Mouse (Mus musculus) right cerebral cortex, adult 18-20 months (tissue): Measurements from ENCODE around the gene Akna.

Source experiments
- DNase-seq: peaks from one replicate; pipeline ENCODE4 v3.0.0; 2022; ENCODE audit warnings: mixed read lengths

Akna gene

DNA sequence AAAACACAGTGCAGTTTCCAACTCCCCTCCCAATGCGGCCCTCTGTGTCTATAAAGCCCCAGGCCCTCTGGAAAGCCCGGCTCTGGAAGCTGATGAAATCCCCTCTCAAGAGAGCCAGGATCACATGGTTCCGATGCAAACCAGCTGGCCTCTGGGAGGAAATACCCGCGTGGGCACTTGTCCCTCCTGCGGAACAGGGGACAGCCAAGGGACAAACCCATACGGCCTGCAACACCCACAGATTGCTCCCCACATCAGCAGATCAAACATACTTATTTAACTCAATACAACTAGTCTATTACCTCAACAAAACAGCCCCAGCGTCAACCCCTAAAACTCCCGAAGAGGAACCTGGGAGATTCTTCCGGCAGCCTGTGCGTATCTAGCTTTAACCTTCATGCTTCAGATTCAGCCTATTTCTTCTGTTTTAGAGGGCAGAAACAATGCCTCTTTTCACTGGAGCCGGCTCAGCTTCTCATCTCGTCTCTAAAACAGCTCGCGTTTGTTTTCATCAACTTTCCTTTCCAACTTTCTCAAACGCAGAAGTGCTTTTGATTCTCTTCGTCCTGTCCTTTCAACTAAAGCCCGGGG is 6.3 kb upstream of the Akna start:
- no peak for DNase-seq

DNA sequence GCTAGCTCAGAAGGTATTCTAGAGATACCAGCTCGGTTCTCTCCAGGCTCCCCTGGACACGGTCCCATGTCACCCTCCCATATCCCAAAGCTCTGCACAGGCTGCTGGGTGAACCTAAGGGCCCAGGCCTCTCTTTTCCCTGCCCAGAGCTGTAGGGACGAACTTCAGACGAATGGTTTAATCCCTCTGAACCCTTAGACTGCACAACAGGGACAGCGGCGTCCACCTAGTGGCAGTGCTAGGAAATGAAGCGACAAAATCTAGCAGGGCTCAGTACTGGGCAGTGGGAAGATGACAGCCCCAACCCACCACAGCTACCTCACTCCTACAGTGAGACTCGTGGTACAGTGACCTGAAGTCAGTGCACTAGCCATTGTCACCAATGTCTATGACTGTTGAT is 5.5 kb upstream of the Akna start:
- DNase-seq: peak; percentile 30

DNA sequence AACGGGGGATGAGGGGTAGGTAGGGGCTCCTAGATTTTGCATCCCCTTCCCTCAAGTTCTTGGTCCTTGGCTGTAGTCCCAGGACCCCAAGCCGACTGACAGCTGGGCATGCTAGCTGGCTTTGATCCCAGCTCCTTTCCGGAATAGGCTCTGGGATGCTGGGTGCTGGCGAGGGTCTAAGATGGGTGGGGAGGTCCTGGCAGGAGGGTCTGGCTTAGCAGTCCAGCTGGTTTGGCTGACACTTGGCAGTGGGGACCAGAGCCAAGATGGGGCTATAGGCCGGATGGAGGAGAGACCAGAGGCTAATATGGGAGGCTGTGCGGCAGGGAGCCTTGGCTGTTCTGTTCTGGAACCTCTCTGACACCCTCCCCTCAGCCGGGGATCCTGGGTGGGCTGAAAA is 5.1 kb upstream of the Akna start:
- no peak for DNase-seq

DNA sequence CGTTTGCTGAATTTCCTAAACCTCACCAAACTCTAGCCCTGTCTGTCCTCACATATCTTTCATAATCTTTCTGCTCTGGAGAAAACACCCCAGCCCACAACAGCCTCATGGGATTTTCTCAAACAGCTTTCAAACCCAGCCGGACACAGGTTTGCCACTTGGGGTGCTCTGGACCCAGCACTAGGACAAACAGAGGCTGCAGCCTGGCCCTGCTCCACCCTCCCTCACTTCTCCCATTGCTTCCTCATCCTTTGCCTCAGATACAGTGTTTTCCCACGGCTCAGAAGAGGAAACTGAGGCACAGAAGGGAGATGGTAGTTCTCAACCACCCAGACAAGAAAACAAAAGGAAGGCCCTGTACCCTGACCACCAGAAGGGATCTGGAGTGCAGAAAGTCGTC is 2.5 kb upstream of the Akna start:
- DNase-seq: no peak

DNA sequence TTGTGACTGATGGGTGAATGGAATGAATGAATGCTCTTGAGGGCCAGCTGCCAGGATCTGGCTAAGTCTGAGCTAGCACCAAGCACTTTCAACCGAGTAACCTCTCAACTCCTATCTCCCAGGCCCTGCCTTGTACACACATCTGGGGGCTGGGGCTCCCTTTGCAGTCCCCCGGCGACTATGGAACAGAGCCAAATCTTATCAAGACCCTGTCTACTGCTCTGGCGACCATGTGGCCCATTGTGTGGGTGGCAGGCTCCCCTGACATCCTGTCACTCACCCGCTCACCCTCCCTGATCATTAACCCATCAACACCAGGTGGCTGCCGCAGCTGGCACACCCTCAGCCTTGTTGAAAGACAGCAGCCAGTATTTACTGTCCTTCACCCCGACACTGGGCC is 1.9 kb upstream of the Akna start:
- no peak for DNase-seq

DNA sequence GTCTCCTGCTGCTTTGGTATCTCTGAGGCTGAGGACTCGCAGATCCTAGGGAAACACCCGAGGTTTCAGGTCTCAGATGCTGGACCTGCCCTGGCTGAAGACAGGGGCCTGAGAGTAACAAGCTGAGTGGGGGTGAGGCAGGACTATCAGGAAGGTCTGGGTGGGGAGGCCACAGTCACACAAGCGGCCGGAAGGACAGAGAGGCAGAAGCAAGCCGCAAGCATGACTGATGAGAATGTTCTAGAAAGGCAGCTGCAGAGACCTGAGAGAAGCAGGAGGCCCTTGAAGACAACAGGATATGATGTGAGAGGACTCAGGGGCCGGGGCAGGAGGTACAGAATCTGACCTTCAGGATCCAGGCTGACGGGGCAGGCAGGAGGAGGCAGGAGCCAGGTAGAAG is 1.1 kb upstream of the Akna start:
- no peak for DNase-seq

DNA sequence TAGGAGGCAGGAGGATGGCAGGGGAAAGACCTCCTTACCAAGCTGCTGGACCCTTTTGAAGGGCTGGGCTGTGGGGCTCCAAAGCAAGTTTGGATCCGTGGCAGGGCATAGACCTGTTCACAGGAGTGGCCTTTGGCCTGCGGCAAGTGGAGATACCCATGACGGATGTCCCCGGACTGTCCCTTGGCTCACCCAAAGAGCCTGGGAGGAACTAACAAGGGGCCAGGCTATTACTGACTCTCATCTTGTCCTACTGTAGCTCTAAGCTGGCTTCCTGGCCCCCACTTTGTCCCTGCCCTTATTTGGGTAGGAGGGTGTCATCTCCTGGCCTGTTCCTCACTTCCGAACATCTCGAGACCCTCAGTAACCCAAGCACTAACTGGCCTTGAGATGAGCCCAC is 596 bp downstream of the Akna start:
- DNase-seq: no peak

DNA sequence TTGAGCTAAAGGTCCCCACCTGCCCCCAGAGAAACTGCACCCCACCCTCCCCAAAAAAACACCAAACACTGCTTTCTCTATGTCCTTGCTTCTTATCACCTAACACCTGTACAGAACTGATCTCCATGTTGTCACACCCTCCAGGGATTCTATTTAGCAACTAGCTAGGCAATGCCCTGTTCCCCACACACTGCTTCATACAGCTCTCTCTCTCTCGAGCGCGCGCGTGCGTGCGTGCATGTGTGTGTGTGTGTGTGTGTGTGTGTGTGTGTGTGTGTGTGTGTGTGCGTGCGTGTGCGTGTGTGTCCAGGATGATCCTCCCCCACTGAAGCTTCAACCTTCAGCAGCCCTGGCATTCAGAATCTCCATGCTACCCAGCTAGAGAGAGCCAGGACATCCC is 1.1 kb downstream of the Akna start:
- DNase-seq: no peak

DNA sequence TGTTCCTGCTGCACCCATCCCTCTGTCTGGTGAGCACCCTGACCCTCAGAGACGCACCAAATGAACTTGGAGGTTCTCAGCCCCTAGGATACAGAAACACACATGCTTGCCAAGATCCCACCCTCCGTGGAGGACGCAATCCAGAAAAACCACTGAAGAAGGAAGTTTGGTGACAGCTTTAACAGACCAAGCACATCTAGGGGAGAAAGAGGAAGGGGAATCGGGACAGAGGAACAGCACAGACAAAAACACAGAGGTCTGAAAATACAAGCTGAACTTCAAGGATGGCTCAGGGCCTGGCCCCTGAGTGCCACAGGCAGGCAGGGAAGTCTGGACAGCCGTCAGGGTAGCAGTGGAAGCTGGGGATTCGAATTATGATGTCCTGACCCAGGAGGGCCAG is 1.5 kb downstream of the Akna start:
- DNase-seq: no peak

DNA sequence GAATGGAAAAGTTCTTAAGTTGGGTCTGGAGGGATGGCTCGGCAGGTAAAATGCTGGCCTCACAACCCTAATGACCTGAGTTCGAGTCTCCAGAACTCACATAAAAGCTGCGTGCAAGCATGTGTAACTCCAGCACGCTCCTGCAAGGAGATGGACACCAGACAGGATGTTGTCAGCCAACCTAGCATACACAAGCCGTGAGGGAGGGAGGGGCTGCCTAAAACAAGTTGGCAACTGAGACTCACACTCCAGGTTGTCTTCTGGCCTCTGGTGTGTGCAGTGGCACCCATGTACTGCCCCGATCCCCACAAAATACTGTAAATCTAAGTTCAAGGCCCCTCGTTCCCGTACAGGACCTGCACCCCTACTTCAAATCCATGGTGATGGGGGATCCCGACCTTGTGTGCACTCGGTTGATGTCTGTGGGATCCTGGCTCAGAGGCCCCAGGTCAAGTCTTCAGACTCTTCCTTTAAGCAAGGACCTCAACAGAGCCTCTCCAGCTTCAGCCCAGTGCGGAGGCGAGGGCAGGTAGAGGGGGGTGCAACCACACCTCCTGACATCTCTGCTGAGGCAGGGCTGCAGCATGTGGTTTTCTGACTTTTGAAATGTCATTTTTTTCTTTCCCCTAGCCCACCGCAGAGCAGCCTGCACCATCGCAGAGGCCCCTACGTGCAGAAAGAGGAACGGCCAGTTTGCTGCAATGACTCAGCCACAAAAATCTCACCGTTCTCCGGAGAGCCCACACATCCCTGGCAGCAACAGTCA is 2.4 kb downstream of the Akna start:
- DNase-seq: no peak

DNA sequence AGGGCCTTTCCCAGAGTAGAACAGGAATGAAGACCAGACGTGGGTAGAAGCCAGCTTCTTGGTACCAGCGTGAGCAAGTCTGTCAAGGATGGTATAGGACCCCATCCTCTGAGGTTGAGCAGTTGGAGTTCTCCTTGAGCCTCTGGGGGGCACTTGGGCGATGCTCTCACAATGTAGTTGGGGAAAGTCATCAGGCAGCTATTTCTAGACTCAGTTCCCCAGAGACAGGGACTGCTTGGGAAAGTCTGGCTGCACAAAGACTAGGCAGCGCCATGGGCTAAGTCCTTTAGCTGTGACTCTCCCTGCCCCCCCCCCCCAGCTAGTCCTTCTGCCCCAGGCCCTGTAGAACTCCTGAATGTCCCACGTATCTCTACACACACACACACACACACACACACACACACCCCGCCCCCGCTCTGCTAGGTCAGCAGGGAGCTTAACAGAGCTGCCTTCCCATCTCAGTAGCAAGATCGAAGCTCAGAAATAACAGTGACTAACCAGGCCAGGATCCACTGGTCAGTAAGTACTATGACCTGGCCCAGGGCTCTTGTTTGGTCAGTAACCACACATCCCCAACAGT is 3.4 kb downstream of the Akna start:
- no peak for DNase-seq

DNA sequence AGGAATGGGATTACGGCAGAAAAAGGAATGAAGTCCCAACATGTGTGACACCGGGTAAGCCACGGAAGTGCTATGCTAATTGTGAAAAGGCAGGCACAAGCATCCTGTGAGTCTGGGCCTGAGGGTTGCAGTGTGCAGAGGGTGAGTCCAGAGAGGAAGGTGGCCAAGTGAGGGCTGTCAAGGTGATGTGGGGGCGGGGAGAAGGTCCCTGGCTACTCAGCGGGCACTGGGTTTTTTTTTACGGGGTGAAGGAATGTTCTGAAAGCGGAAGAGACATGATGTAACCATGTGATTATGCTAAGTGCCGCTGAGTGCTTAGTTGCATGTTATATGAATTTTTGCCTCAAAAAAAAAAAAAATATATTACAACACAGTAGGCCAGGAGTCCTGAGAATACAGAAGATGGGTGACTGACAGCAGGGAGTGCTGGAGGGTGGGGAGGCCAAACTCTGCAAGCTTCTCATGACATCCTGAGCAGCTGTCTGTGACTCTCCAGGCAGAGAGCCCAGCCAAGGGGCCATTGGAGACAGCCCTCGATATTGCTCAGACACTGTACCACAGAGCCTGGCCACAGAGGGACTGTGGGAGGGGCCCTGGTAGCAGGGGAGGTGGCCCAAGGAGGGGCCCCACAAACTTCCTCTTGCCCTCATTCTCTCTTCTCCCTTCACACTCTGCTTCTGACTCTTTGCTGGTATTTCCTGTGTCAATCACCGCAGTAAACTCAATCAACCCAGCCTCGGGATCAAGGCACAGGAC is 4.1 kb downstream of the Akna start:
- no peak for DNase-seq

DNA sequence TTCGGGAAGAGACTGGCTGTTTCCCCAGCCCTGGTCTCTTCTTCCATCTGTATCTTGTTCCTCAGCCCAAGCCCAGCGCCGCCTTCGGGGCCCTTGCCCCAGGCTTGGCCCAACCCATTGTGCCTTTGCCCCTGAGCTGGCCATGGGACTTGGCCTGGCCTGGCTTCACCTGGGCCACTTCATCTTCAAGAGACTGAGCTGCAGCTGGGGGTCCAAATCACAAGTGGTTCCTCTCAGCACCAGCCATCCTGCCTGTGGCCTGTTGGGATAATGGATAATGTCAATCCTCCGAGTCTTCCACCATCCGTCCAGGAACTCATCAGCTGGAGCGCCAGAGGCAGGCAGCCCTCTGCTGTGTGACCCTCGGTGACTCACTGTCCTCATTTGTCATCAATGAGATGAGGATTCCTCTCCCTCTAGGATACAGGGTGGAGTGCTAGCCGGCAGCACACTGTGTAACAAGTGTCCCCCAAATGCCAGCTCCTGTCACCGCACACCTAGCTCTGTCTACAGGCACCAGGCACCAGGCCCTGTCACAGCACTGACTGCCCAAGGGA is 5.1 kb downstream of the Akna start:
- no peak for DNase-seq

DNA sequence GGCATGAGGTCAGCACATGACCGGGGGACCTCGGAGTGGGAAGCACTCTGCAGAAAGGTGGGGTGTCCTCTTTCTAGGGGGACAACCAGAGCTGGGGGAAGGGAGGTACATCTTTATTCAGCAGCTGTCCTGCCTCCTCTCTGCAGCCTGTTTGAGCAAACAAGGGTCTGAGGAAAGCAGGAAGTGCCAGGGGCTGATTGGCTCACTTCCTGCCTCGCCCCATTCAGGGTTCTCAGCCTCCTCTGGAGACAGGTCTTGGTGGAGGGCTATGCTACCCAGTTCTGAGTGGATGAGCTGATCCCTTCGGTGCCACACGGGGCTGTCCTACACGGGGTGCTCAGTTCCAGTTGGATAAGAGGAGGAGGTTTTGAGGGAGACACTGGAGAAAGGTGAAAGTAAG is 11.8 kb downstream of the Akna start:
- no peak for DNase-seq

DNA sequence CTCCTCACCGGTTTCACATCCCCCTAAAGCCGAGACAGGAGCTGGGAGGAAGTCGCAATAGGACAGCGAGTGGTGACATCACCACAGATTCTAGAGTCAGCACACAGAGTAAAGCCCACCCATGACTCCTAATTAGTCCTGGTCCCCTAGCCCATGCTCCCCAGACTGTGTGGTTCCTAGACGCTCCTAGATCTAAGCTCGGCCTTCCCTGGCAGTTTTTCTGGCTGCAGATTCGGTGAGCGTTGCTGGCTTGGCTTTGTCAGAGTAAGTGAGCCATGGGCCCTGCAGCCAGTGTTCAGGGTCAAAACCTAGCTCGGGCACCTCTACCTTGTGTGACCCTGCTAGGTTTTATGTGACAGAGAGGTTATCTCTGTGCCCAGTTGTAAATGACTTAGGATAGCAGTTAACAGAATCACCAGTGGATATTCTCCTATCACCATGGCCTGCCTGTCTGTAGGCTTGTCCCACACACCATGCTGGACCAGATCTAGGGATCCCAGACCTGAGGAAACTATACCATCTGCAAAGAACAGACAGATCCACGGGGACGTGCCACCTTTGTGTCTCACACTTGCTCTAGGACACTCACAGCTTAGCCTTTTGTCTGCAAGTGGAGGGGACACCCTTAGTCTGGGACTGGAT is 13.1 kb downstream of the Akna start:
- no peak for DNase-seq

DNA sequence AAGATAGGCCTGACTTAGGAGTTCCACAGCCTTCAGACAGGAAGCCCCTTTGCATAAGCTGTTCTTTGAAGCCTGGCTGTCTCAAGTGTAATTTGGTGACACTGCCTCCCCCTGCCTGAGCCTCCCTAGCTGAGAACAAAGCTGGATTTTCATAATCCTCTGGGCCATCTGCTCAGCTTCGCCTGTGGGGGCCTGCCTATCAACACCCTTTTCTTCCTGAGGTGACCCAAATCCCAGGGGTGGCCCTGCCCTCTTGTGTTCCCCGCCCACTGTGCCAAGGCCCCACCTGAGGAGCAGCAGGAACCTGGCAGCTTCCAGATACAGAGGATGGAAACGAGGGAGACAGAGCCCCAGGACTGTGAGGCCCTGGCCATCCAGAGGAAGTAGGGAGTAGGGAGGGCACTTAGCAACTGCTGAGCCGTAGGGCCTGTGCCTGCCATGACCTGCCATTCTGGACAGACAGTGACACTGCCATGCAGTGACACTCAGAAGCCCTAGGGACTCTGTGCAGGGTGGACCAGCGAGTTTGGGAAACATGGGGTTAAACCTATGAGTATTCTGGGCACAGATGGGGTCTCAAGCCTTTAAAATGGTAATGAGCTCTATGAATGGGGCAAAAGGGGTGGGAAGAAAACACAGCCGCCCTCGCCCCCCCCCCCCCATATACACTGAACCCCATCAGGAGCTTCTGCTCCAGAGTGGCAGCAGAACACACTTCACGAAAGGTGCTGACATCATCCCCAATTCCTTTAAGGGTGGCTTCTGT is 13.8 kb downstream of the Akna start:
- no peak for DNase-seq

DNA sequence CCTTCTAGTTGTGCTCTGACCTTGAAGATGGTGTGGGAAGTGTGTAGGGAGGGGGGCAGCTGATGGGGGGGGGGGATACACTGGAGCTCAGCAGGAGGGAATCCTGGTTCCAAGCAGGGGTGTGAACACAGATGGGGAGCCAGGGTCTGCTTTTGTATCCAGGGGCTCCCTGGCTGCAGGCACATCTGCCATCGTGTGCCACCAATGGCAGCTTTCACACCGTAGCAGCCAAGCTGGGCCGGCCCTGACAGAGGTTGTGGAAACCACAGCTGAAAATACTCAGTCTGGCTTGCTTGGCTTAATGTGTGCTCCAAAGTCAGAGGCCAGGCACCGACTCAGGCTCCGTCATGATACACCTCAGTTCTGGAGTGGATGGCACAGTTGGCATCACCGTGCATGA is 15.1 kb downstream of the Akna start:
- DNase-seq: no peak

DNA sequence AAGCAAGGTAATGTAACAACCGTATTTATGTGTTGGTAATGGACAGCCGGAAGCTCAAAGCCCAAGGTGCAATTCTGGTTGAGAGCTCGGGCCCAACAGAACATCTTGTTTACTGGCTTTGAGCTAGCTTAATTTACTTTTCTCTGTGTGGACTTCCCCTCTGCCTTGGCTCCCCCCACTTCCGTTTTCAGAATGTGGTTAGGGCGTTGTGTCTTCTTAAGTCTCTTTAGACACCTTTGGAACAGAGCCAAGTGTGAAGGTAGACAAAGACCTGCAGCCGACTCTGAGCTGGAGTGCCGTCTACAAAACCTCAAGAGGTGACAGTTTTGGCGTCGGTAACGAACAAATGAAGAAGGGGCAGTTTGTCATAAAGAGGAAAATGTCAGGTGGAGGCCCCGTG is 17.4 kb downstream of the Akna start:
- no peak for DNase-seq

DNA sequence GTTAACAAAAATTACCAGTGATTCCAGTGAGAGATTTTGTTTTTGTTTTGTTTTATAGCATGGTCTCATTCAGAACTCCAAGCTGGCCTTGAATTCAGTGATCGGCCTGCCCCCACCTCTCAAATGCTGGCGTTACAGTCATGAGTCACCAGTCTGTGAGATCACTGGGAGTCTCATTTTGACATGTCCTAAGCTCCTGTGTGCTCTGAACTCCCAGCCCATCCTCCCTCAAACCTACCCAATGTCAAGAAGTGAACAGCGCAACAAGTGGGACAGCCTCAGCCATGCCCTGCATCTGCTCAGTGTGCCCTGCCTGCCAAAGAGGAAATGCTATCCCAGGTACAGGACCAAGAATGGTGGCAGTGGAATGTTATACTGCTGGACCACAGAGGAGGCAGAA is 17.9 kb downstream of the Akna start:
- no peak for DNase-seq

DNA sequence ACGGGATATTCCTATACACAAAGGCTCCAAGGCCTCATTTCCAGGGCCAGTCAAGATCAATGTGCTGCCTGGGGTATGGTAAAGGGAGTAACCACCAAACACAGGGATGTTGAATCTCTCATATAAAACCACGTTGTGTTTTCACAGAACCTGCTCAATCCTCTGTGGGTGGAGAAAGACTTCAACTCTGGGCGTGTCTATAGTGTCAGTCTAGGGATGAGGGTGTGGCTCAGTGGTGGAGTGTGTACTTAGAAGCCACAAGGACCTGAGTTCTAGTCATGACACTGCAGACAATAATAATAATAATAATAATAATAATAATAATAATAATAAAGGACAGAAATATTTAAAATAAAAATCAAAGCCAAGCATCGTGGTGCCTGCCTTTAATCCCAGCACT is 18.9 kb downstream of the Akna start:
- no peak for DNase-seq

DNA sequence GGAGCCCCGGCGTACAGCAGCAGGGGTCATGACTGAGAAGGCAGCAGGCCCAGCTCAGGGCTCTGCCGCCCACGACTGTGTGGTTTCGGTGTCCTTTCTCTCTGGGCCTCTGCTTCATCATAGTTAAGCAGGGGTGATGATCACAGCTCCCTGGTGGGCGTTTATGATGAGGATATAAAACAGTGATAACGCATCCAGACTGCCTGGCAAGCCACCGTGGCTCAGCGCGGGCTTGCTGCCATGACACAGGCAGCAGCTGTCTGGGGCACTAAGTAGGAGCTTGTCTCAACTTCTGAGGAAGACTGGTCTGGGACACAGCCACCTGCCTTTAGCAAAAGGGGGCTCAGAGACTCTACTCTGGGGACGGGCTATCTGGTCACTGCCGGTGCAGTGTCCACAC is 19.7 kb downstream of the Akna start:
- no peak for DNase-seq

DNA sequence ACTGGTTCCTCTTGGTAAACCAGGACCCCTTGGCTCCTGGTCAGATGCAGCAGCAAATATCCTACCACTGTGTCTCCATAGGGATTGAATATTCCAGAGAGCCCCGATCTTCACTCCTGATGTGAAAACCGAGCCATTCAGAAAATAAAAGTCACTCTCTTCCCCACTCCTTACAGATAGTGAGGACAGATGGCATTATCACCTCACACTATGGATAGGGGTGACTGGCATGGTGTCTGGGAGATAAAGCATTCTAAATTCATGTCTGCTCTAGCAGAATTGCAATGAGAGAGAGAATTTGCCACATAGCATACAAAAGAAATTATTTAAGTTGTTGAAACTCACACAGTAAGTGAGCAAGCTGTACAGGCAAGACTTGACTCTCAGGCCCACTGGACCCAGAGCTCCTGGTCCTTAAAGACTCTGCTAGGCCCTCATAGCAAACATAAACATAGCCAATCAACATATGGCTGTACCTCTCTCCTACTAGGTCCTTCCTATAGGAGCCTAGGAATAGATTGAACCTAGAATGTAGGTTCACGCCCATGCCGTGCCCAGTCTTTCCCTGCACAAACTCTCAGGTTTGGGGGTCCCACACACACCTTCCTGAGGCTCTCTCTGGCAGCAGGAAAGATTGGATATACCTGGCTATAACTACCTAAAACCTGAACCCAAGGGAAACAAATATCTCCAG is 20.3 kb downstream of the Akna start:
- DNase-seq: no peak
